Mouse (Mus musculus) cerebellum, adult 2 months (tissue): ENCODE data around the gene Nrxn3.

Experiments
- CTCF ChIP-seq: fragments of 200-500 bp; IDR thresholded peaks from 2 replicates; pipeline ENCODE4 v1.5.1; 2011; ENCODE audit warnings: low read depth, mild to moderate bottlenecking, control low read depth, low read length, moderate library complexity, borderline replicate concordance; ENCODE audit not compliant: insufficient read depth
- POLR2A ChIP-seq: fragments of 200-500 bp; IDR thresholded peaks from 2 replicates; pipeline ENCODE4 v1.6.1; 2011; ENCODE audit warnings: low read length, control low read depth, borderline replicate concordance; ENCODE audit not compliant: insufficient read depth

DNA sequence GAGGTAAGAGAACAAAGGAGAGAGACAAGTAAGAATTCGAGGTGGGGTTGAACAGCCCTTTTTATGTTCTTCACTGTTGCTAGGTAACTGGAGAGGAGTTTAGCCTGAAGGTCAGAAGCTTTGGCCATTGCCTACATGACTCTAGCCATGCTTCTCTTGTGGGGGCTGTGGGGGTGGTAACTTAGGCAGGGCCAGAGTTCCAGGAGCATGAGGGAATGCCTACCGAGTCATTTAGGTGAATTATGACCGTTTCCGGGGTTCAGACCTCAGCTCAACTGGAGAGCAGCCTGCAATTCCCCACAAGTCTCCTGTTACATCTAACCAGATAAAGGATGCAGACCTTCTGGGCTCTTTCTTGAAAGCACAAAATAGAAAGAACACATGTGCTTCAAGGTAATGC, 1537.6 kb downstream of the Nrxn3 start:
- no peak for TF ChIP-seq CTCF
- TF ChIP-seq POLR2A, result no peak
